Mouse (Mus musculus) embryonic facial prominence, embryonic 12.5 days (tissue): ENCODE measurements at regions not wholly inside any gene's neighbourhood (a gene's known extent, or its start where the extent isn't known, plus 50 kb on each side); places are given as distances from the start of the nearest gene placed in this dataset.
"Not testable (repeated sequence)": the region's sequence is repeated elsewhere in the genome, so short reads cannot be mapped to it uniquely, and the experiment has no call there.

Source experiments
- ATAC-seq: fragments of 200-750 bp; cut with Nextera tagmentation; 2 replicates; pipeline ENCODE4 v1.8.0; 2017; ENCODE audit not compliant: insufficient number of reproducible peaks, insufficient read depth, low FRiP score, low TSS enrichment
- H3K27ac ChIP-seq: fragments of 300-500 bp; sonication (generic); 2 replicates; pipeline ENCODE4 v1.5.1; 2016; ENCODE audit warnings: mild to moderate bottlenecking
- H3K27me3 ChIP-seq: fragments of 300-500 bp; sonication (generic); 2 replicates; pipeline ENCODE4 v1.6.1; 2016; ENCODE audit warnings: mild to moderate bottlenecking, moderate library complexity
- H3K36me3 ChIP-seq: fragments of 300-500 bp; sonication (generic); 2 replicates; pipeline ENCODE4 v1.6.1; 2016; ENCODE audit warnings: mild to moderate bottlenecking
- H3K4me1 ChIP-seq: fragments of 300-500 bp; sonication (generic); 2 replicates; pipeline ENCODE4 v1.6.1; 2016
- H3K4me2 ChIP-seq: fragments of 300-500 bp; sonication (generic); replicated peaks from 2 replicates; pipeline ENCODE4 v1.6.1; 2016; ENCODE audit warnings: mild to moderate bottlenecking, moderate library complexity
- H3K4me3 ChIP-seq: fragments of 300-500 bp; sonication (generic); 2 replicates; pipeline ENCODE4 v1.5.1; 2016; ENCODE audit warnings: mild to moderate bottlenecking
- H3K9ac ChIP-seq: fragments of 300-500 bp; sonication (generic); 2 replicates; pipeline ENCODE4 v1.6.1; 2016; ENCODE audit warnings: mild to moderate bottlenecking, moderate library complexity
- H3K9me3 ChIP-seq: fragments of 300-500 bp; sonication (generic); 2 replicates; pipeline ENCODE4 v1.6.1; 2016; ENCODE audit warnings: mild to moderate bottlenecking, moderate library complexity
- WGBS: fragments of 180-500 bp; shearing (Covaris S2); methylation state at CpG from one replicate; pipeline ENCODE4 v1.1.7; 2016; 5-methylcytosine and 5-hydroxymethylcytosine counted together

DNA sequence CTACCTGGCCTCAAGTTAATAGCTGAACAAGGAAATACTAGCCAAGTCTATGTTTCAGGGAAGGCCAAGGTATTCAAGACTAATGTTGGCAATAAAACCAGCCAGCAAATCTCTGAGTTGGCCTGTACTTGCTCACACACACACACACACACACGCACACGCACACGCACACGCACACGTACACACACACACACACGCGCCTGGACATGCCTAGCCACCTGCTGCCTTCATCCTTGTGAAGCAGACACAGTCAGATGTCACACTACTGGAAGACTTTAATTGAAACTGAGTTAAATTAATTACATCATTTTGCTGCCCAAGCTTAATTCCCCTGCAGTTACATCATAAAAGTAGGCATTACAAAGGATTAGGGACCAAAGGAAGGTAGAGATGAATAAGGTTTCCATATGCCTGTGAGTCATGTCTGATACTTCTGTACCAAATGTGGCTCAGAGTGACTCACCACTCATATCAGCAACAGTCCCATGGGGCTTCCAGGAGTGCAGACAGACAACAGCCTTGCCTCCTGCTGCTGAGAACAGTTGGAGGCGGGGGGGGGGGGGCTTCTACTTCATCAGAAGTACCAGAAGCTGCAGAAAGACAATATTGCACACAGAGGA is 141.7 kb upstream of the Rgma start:
- no peak overlapping the region for H3K9ac ChIP-seq
- no peak overlapping the region for H3K4me2 ChIP-seq
- ATAC-seq, result no peak
- H3K9me3 ChIP-seq, result no peaks in the 10 kb centered on the region
- no peak overlapping the region for H3K4me3 ChIP-seq
- H3K36me3 ChIP-seq, result no peaks in the 10 kb centered on the region
- no peaks in the 10 kb centered on the region for H3K27me3 ChIP-seq
- H3K27ac ChIP-seq, result no peak overlapping the region
- 88% methylated on average over 8 of the region's 8 CpGs for WGBS
- 0 out of 2 replicates have a peak, but pooled peaks cover 5% of the 10 kb centered on the region for H3K4me1 ChIP-seq

DNA sequence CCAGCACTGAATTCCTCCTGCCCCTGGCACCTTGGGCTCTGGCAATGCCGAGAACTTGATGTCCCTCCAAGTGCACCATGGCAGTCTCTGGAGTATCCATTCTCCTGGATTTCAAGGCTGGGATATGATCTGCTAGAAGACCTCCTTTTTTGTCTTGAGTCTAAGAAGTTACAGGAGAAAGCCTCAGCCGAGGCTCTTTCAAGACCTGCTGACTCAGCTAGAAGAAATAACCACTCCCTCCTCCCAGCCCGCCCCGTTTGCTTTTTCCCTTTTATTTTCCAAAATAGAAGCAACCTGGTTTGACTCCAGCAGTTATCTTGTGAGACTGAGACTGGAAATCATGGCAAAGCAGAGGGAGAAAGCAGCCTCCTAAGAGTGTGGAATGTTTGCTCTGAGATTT is 136.8 kb upstream of the Rgma start:
- Histone ChIP-seq H3K4me3 (no peak overlapping the region), H3K36me3 (no peaks in the 10 kb centered on the region), H3K9ac (no peak overlapping the region), H3K4me2 (no peak overlapping the region), H3K27me3 (no peaks in the 10 kb centered on the region), H3K9me3 (no peaks in the 10 kb centered on the region), H3K4me1 (0 out of 2 replicates have a peak, but pooled peaks cover 5% of the 10 kb centered on the region), H3K27ac (no peak overlapping the region)
- WGBS, result 28% methylated on average over 4 of the region's 4 CpGs
- ATAC-seq, result no peak

DNA sequence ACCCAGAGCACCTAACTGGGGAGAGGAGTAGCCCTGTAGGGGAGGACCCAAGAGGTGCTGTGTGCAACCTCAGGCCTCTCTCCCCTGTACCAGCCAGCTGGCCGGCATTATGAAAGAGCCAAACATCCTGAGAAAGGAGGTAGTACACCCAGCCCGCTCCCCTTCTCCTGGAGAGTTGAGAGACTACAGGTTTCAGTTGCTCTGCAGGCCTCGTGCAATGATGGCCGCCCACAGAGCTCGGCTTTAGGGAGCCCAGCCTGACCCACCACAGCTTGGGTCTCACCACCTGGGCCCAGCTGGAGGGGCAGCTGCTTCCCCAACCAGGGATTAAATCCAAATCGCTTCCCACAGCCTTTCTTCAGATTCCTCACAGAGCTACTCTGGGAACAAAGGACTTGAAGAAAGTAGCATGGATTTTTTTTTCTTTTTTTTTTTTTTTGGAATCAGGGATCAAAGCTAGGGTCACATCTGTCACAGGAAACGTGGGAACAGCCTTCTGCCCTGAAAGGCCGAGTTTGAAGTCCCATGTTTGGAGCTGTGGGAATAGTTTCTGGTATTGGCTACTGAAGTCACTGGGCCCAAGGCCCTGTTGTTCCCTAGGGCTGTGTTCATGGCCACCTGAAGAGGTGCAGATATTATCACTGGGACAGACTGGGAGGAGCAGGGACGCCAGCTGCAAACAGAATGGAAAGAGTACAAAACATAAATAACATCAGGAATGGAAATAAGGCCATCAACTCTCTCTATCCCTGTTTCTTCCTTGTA is 131.5 kb upstream of the Rgma start:
- Histone ChIP-seq H3K4me3 (no peak overlapping the region), H3K4me1 (no peaks in the 10 kb centered on the region), H3K4me2 (no peak overlapping the region), H3K36me3 (no peaks in the 10 kb centered on the region), H3K9me3 (no peaks in the 10 kb centered on the region), H3K27ac (no peak overlapping the region), H3K9ac (no peak overlapping the region), H3K27me3 (no peaks in the 10 kb centered on the region)
- WGBS, result 40% methylated on average over 9 of the region's 9 CpGs
- peak; percentile 67; the same call in 1 of the 2 replicates for ATAC-seq

DNA sequence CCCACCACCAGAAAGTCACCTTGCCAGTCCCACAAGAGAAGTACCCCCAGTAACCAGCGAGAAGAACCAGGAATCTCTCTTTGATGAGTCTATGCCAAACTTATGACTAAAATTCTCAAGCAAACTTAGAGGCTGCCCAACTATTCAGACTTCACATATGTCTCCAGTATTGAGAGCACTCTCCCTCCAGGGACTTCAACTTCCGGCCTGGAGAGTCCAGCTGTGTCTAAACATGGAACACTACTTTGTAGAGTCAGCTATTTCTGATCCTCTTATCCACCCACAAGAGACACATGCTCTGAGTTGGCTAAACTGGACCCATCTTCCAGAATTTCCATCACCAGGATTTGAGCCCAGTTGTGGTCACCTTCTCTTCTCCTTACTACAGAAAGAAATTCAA is 129.9 kb upstream of the Rgma start:
- Histone ChIP-seq H3K4me1 (no peaks in the 10 kb centered on the region), H3K36me3 (no peaks in the 10 kb centered on the region)
- 86% methylated on average over 2 of the region's 2 CpGs for WGBS

DNA sequence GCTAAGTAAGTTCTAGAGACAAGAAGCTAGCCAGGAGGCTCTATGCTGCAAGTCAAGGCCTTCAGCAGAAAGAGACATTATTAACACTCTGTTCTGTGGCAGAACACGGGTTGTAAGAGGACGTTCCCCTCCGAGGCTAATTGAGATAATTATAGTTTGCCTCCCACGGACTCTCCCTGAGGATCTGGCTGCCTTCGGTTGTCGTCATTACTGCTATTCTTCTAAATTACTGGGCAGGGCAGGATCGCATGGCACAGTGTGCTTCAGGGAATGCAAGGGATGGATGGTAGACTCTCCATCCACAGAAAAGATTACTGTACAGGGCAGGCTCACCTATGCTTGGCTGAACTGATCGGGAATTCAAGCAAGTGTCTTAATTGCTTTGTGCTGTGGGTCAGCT is 124.7 kb upstream of the Rgma start:
- Histone ChIP-seq H3K4me1 (no peaks in the 10 kb centered on the region), H3K4me2 (no peak overlapping the region), H3K9ac (no peak overlapping the region), H3K27me3 (no peaks in the 10 kb centered on the region), H3K4me3 (no peak overlapping the region), H3K9me3 (no peaks in the 10 kb centered on the region), H3K36me3 (no peaks in the 10 kb centered on the region), H3K27ac (no peak overlapping the region)
- 17% methylated on average over 8 of the region's 8 CpGs for WGBS
- ATAC-seq, result no peak

More for the DNA sequence above, 129.9 kb upstream of the Rgma start:
- Histone ChIP-seq H3K4me3 (no peak overlapping the region), H3K9me3 (no peaks in the 10 kb centered on the region), H3K4me2 (no peak overlapping the region), H3K27ac (no peak overlapping the region), H3K27me3 (no peaks in the 10 kb centered on the region), H3K9ac (no peak overlapping the region)
- no peak for ATAC-seq

DNA sequence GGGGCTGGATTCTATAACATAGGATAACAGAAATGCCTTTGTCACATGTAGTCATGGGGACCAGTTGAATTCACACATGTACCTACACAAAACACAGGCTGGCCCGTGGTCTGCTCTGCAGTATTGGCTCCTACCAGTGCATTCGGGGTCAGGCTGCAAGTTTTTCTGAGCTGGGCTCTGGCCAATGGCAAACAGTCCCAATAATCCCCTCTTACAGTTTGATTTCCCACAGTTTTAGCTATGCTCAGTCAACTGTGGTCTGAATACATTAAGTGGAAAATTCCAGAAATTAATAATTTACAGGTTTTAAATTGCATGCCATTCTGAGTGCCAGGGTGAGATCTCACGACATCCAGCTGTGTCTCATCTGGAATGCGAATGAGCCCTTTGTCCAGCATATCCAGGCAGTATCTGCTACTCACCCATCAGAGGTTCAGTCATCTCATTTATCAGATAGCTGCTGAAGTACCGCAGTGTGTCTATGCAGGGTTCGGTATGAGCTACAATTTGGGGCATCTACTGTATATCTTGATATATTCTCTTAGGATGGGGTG is 124.0 kb upstream of the Rgma start:
- ATAC-seq, result no peak
- Histone ChIP-seq H3K4me2 (no peak overlapping the region), H3K36me3 (no peaks in the 10 kb centered on the region), H3K9ac (no peak overlapping the region), H3K27me3 (no peaks in the 10 kb centered on the region), H3K27ac (no peak overlapping the region), H3K9me3 (no peaks in the 10 kb centered on the region), H3K4me3 (no peak overlapping the region), H3K4me1 (no peaks in the 10 kb centered on the region)
- 72% methylated on average over 6 of the region's 6 CpGs for WGBS

DNA sequence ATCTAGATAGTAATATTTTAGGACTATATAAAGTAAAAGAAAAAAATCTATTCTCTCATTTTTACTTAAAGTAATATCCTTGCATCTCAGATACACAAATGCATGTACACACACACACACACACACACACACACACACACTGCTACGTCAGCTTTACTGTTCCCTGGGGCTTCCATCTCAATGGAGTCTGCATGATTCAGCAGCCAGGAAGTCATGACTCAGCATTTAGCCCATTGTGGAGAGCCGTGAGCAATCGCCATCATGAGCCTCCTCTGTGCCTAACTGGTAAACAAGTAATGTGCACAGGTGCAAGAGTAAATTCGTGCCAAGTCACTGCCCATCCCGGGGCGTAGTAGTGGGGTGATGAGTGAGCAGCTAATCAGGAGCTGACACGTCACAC is 120.3 kb upstream of the Rgma start:
- not testable (repeated sequence) for H3K4me2 ChIP-seq, H3K9me3 ChIP-seq, H3K27ac ChIP-seq, H3K4me1 ChIP-seq, H3K36me3 ChIP-seq, ATAC-seq, H3K4me3 ChIP-seq, H3K27me3 ChIP-seq, H3K9ac ChIP-seq
- WGBS, result 88% methylated on average over 7 of the region's 7 CpGs

DNA sequence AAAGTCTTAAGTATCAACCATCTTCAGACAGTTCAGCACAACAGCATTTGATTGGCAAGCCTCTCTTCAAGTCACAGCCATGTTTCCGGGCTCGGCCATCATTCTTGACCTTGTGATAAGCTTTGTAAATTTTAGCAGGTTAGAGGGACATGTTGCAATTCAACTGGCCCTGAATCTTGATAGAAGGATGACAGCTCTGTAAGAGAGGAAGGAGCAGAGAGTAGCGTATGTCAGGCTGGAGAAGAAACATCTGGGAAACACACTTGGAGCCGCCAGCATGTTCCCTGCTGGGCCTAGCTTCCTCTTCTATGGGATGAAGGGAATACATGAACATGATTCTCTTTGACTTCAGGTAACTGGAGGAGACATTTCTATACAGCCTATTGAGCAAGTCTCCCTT is 115.2 kb upstream of the Rgma start:
- WGBS, result 76% methylated on average over 4 of the region's 4 CpGs
- Histone ChIP-seq H3K4me1 (no peaks in the 10 kb centered on the region), H3K36me3 (no peaks in the 10 kb centered on the region), H3K4me3 (no peak overlapping the region), H3K9me3 (no peaks in the 10 kb centered on the region), H3K27ac (no peak overlapping the region), H3K4me2 (no peak overlapping the region), H3K27me3 (no peaks in the 10 kb centered on the region), H3K9ac (no peak overlapping the region)
- ATAC-seq, result no peak

DNA sequence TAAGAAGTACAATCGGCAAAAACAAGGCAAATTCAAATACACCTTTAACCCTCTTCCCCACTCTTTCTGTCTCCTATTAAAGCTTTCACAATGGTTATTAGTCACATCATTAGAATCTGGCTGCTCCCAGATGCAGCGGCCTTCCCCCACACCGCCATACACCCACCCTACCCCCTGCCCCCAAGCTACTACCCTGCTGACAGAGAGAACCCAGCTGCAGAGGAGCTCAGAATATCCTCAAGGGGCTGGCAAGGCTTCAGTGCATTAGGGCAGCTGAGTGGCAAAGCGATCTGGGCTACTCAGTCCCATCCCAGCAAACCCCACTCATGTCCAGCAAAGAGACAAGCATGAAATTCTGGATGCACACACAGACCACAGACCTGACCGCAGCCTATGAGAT is 113.6 kb upstream of the Rgma start:
- Histone ChIP-seq H3K36me3 (no peaks in the 10 kb centered on the region), H3K27ac (no peak overlapping the region), H3K9me3 (no peaks in the 10 kb centered on the region), H3K9ac (no peak overlapping the region), H3K27me3 (no peaks in the 10 kb centered on the region), H3K4me3 (no peak overlapping the region), H3K4me1 (no peaks in the 10 kb centered on the region), H3K4me2 (no peak overlapping the region)
- 69% methylated on average over 5 of the region's 5 CpGs for WGBS
- no peak for ATAC-seq

DNA sequence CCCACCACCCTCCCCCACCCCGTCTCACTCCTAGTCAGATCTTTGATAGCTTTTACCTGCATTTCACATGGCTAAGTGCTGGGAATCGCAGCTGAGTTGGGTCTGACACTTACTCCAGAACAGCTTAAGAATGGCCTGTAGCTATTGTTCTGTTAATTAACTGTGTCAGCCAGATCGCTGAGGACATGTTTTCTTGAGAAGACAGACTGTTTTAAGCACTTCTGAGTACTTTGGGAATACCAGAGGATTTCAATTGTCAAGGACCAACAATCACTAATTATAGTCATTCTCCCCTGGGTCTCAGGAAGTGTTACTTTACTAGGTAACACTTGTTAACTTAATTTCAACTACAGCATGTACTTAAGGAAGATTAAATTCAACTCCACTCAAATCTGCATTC is 112.8 kb upstream of the Rgma start:
- Histone ChIP-seq H3K9ac (no peak overlapping the region), H3K9me3 (no peaks in the 10 kb centered on the region), H3K27me3 (no peaks in the 10 kb centered on the region), H3K27ac (no peak overlapping the region), H3K4me1 (no peaks in the 10 kb centered on the region), H3K4me2 (no peak overlapping the region), H3K4me3 (no peak overlapping the region), H3K36me3 (no peaks in the 10 kb centered on the region)
- 42% methylated on average over 3 of the region's 3 CpGs for WGBS
- ATAC-seq, result no peak

DNA sequence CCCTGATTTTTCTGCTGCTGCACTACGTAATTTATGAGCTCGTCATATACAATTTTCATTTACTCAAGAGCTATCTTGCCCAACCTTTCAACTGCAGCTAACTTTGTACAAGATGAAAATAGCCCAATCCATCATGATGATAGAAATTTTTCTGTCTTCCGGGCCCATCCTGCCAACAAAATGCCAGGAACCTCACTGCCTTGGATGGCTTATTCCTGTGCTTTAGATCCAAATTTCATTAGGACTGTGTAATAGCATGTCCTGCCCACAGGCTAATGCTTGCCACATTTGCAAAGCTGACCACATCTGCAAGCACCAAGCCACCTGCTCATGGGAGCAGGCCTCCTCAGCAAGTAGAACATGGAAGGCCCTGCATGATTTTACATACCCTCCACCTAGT is 105.7 kb upstream of the Rgma start:
- ATAC-seq, result no peak
- 86% methylated on average over 3 of the region's 3 CpGs for WGBS
- no peaks in the 10 kb centered on the region for H3K27me3 ChIP-seq
- no peak overlapping the region for H3K27ac ChIP-seq
- no peaks in the 10 kb centered on the region for H3K4me1 ChIP-seq
- H3K9me3 ChIP-seq, result no peaks in the 10 kb centered on the region
- H3K4me2 ChIP-seq, result no peak overlapping the region
- H3K4me3 ChIP-seq, result no peak overlapping the region
- no peaks in the 10 kb centered on the region for H3K36me3 ChIP-seq
- H3K9ac ChIP-seq, result no peak overlapping the region

DNA sequence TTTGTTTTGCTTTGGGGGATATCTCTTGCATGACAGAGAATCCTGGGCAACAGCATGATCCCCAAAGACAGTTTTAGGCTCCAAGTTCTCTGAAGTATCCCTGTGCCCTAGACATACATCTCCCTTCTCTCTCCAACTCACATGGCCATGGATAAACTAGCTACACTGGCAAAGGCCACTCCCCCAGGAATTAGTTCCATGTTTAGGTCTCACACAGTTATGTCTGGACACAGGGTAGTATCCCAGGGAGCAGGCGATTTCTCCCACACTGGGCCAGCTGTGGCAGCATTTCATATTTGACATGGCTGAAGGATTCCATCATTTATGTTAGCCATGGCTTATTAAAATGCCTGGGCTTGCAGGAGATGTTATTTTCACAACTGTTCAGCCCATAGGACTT is 102.5 kb upstream of the Rgma start:
- H3K9me3 ChIP-seq, result no peaks in the 10 kb centered on the region
- H3K4me3 ChIP-seq, result no peak overlapping the region
- H3K9ac ChIP-seq, result no peak overlapping the region
- H3K36me3 ChIP-seq, result no peaks in the 10 kb centered on the region
- H3K4me2 ChIP-seq, result no peak overlapping the region
- no peak for ATAC-seq
- no peaks in the 10 kb centered on the region for H3K4me1 ChIP-seq
- H3K27ac ChIP-seq, result no peak overlapping the region
- 78% methylated on average over 1 of the region's 1 CpGs for WGBS
- H3K27me3 ChIP-seq, result no peaks in the 10 kb centered on the region
